Mouse (Mus musculus) forebrain, postnatal 0 days (tissue): Measurements from ENCODE around the gene Tex9. TPM values are rescaled to one million over a fixed set of nuclear protein-coding genes. Genes with fewer than 3 reads are reported as not detected.
A peak's percentile ranks its signal among the peaks of the same experiment; 100 is the strongest.

ENCODE experiments used
- ATAC-seq: fragments of 200-750 bp; cut with Nextera tagmentation; 2 replicates; pipeline ENCODE4 v1.8.0; 2017; ENCODE audit warnings: mild to moderate bottlenecking, moderate library complexity
- DNase-seq: peaks from one replicate; pipeline ENCODE4 v3.0.0-alpha.2; 2015
- H3K27ac ChIP-seq: fragments of 300-500 bp; sonication (generic); 2 replicates; pipeline ENCODE4 v1.5.1; 2014; ENCODE audit warnings: low read depth, mild to moderate bottlenecking, antibody characterized with exemption, low read length, moderate library complexity, mixed read lengths
- H3K27me3 ChIP-seq: fragments of 300-500 bp; sonication (generic); 2 replicates; pipeline ENCODE4 v1.6.1; 2014; ENCODE audit warnings: mild to moderate bottlenecking, low read length, mixed read lengths; ENCODE audit not compliant: insufficient read depth
- H3K36me3 ChIP-seq: fragments of 300-500 bp; sonication (generic); 2 replicates; pipeline ENCODE4 v1.6.1; 2014; ENCODE audit warnings: mild to moderate bottlenecking, moderate library complexity; ENCODE audit not compliant: insufficient read depth
- H3K4me1 ChIP-seq: fragments of 300-500 bp; sonication (generic); 2 replicates; pipeline ENCODE4 v1.6.1; 2014; ENCODE audit warnings: antibody characterized with exemption; ENCODE audit not compliant: insufficient read depth
- H3K4me2 ChIP-seq: fragments of 300-500 bp; sonication (generic); 2 replicates; pipeline ENCODE4 v1.6.1; 2014; ENCODE audit warnings: low read depth, mild to moderate bottlenecking, moderate library complexity
- H3K4me3 ChIP-seq: fragments of 300-500 bp; sonication (generic); 2 replicates; pipeline ENCODE4 v1.5.1; 2014; ENCODE audit warnings: low read depth, low read length, mixed read lengths
- H3K9ac ChIP-seq: fragments of 300-500 bp; sonication (generic); 2 replicates; pipeline ENCODE4 v1.6.1; 2014; ENCODE audit warnings: mild to moderate bottlenecking
- H3K9me3 ChIP-seq: fragments of 300-500 bp; sonication (generic); 2 replicates; pipeline ENCODE4 v1.6.1; 2016; ENCODE audit warnings: low read length
- CTCF ChIP-seq: sonication (generic); IDR thresholded peaks from 2 replicates; pipeline ENCODE4 v1.5.1; 2016; ENCODE audit warnings: antibody characterized with exemption, control low read depth, low read depth
- WGBS: fragments of 180-500 bp; shearing (Covaris S2); extraction: QIAGEN DNeasy Blood & Tissue Kit; methylation state at CpG from one replicate; pipeline ENCODE4 v1.1.7; 2014; 5-methylcytosine and 5-hydroxymethylcytosine counted together
- polyA plus RNA-seq: library from polyadenylated mRNA; unstranded; fragments of >200 nt; fragmentation: Nextera tagmentation; extraction: Ambion mirVana; gene quantifications from 2 replicates; pipeline ENCODE4 v1.2.1, GENCODE M21; 2015
- total RNA-seq: library from RNA; depleted of rRNA; stranded (reverse); fragments of >200 nt; gene quantifications from 2 replicates; pipeline ENCODE4 v1.2.3, GENCODE M21; 2014

Gene Tex9
- total and polyA plus RNA-seq, 2 experiments from 2014 or later, result 29.3 to 33.8 TPM

GRCm38 (mm10) chr9:72427861-72428260 is 64.2 kb downstream of the Tex9 start:
- WGBS, result 70% methylated on average over 4 of the region's 4 CpGs
- no peak for ATAC-seq
- Histone ChIP-seq H3K4me1 (no peaks in the 10 kb centered on the region), H3K4me3 (no peak overlapping the region), H3K9me3 (no peaks in the 10 kb centered on the region), H3K9ac (no peak overlapping the region), H3K27ac (no peak overlapping the region), H3K27me3 (no peaks in the 10 kb centered on the region; the same call in 1 of the 2 replicates), H3K36me3 (no peaks in the 10 kb centered on the region), H3K4me2 (no peak overlapping the region)
- no peak for DNase-seq
- no peak for TF ChIP-seq CTCF

DNA sequence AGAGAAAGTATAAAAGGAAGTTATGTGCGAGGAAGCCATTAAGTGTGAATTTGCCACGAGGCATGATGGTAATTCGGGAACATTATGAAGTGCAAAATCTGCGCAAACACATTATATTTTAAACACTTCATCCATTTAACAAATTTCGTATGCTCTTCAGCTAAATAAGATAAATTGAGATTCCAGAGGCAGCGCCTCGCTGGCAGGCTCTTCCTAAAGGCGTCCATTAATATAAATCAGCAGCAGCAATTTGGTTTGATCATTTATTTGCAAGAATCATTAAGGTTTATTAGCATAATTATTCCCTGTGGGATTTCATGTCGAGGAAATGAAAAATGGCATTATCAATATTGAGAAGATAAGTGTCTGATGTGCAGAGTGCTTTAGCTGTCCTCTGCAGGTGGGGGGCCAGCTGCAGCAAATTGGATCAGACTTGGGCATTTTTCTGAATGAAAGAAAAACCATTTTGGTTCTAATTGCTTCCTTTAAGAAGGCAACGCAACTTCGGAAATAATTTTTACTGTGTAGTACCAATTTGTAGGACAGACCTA is 66.6 kb downstream of the Tex9 start:
- H3K4me1 ChIP-seq, result no peaks in the 10 kb centered on the region
- no peaks in the 10 kb centered on the region for H3K36me3 ChIP-seq
- H3K27ac ChIP-seq, result no peak overlapping the region
- H3K9ac ChIP-seq, result no peak overlapping the region
- H3K9me3 ChIP-seq, result no peaks in the 10 kb centered on the region
- H3K4me3 ChIP-seq, result no peak overlapping the region
- 54% methylated on average over 11 of the region's 11 CpGs for WGBS
- DNase-seq, result no peak
- no peaks in the 10 kb centered on the region for H3K27me3 ChIP-seq
- no peak for TF ChIP-seq CTCF
- H3K4me2 ChIP-seq, result peak overlapping the region; percentile 3; the same call in 1 of the 2 replicates
- ATAC-seq, result no peak; the same call in 1 of the 2 replicates

DNA sequence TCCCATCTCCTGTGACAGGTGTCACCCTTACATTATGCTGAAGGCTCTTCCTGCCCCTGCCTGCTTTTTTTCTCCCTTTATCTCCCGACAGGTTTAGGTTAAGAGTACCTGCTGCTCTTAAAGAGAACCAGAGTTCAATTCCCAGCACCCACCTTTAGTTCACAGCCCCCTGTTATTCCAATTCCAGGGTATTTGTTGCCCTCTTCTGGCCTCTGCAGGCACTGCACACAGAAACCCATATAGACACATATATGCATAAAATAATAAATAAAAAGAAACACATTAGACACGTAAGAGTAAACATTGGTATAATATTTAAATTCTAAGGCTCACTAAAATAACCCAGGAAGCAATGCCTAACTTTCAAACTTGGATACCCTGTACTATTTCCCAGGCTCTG is 69.3 kb downstream of the Tex9 start:
- DNase-seq (no peak), ATAC-seq (no peak)
- Histone ChIP-seq H3K36me3 (no peaks in the 10 kb centered on the region), H3K4me1 (no peaks in the 10 kb centered on the region), H3K27ac (no peak overlapping the region), H3K9me3 (no peaks in the 10 kb centered on the region), H3K4me3 (no peak overlapping the region), H3K27me3 (no peaks in the 10 kb centered on the region), H3K9ac (no peak overlapping the region), H3K4me2 (no peak overlapping the region)
- TF ChIP-seq CTCF, result no peak; the same call in 1 of the 2 replicates
- WGBS, result 92% methylated on average over 2 of the region's 2 CpGs

- Histone ChIP-seq H3K9me3 (no peaks in the 10 kb centered on the region), H3K27me3 (no peaks in the 10 kb centered on the region), H3K4me3 (no peak overlapping the region), H3K9ac (no peak overlapping the region), H3K4me1 (no peaks in the 10 kb centered on the region), H3K36me3 (no peaks in the 10 kb centered on the region), H3K27ac (no peak overlapping the region), H3K4me2 (no peak overlapping the region)
- ATAC-seq (no peak), DNase-seq (no peak)
- WGBS, result 68% methylated on average over 11 of the region's 11 CpGs
- no peak for TF ChIP-seq CTCF
These were observed 69.7 kb downstream of the Tex9 start for GRCm38 (mm10) chr9:72422284-72422683.

GRCm38 (mm10) chr9:72420490-72420889 is 71.5 kb downstream of the Tex9 start:
- no peak overlapping the region for H3K9ac ChIP-seq
- no peaks in the 10 kb centered on the region for H3K27me3 ChIP-seq
- H3K27ac ChIP-seq, result no peak overlapping the region
- TF ChIP-seq CTCF, result no peak
- DNase-seq (no peak), ATAC-seq (no peak)
- H3K4me3 ChIP-seq, result no peak overlapping the region
- WGBS, result 69% methylated on average over 3 of the region's 3 CpGs
- no peaks in the 10 kb centered on the region for H3K4me1 ChIP-seq
- no peaks in the 10 kb centered on the region for H3K36me3 ChIP-seq
- no peak overlapping the region for H3K4me2 ChIP-seq
- H3K9me3 ChIP-seq, result no peaks in the 10 kb centered on the region

- H3K27ac ChIP-seq, result no peak overlapping the region
- WGBS, result 79% methylated on average over 3 of the region's 3 CpGs
- H3K4me1 ChIP-seq, result no peaks in the 10 kb centered on the region
- H3K36me3 ChIP-seq, result no peaks in the 10 kb centered on the region
- no peak overlapping the region for H3K4me3 ChIP-seq
- no peak overlapping the region for H3K4me2 ChIP-seq
- no peaks in the 10 kb centered on the region for H3K9me3 ChIP-seq
- TF ChIP-seq CTCF, result no peak
- ATAC-seq (no peak), DNase-seq (no peak)
- no peaks in the 10 kb centered on the region for H3K27me3 ChIP-seq
- no peak overlapping the region for H3K9ac ChIP-seq
These were observed 73.6 kb downstream of the Tex9 start for GRCm38 (mm10) chr9:72418443-72418842.

- DNase-seq, result peak; percentile 52
- no peak overlapping the region for H3K9ac ChIP-seq
- H3K4me3 ChIP-seq, result no peak overlapping the region
- peak; percentile 71 for TF ChIP-seq CTCF
- H3K27ac ChIP-seq, result no peak overlapping the region
- no peaks in the 10 kb centered on the region for H3K36me3 ChIP-seq
- no peak for ATAC-seq
- H3K4me1 ChIP-seq, result no peaks in the 10 kb centered on the region; the same call in 1 of the 2 replicates
- 83% methylated on average over 2 of the region's 2 CpGs for WGBS
- no peaks in the 10 kb centered on the region for H3K27me3 ChIP-seq
- no peaks in the 10 kb centered on the region for H3K9me3 ChIP-seq
- no peak overlapping the region for H3K4me2 ChIP-seq
These were observed 80.3 kb downstream of the Tex9 start for GRCm38 (mm10) chr9:72411746-72412145.
